ENCODE assay signal across 9 mouse cellular contexts in genomic region chr5:98253147-98253546, GRCm38 (mm10). TPM values are rescaled to one million over a fixed set of nuclear protein-coding genes. Genes with fewer than 3 reads are reported as not detected.
A peak's percentile ranks its signal among the peaks of the same experiment; 100 is the strongest.
DNase-seq lines count a peak whose midpoint lies in the region; ATAC-seq lines count a peak whose summit lies in the region.
"Had no signal": no experiment of that assay in that cellular context is flagged by ENCODE, and none has a peak within 500 bp of the region (broad histone marks: within the 10 kb centered on the region; RNA-seq: fewer than 3 reads in every experiment).

No protein-coding gene starts in this region.

- H3K36me3 ChIP-seq in limb, embryonic 13.5 days = no peaks in the 10 kb centered on the region
- no peaks in the 10 kb centered on the region for H3K36me3 ChIP-seq in neural tube, embryonic 14.5 days (ENCODE audit: control insufficient read depth, insufficient read depth, low read length)

- no peak overlapping the region for H3K27ac ChIP-seq in limb, embryonic 13.5 days
- H3K27ac ChIP-seq in neural tube, embryonic 14.5 days (ENCODE audit: low read depth, low read length) = no peak overlapping the region

- peak; percentile 2 to 5 for DNase-seq in kidney, postnatal 36 days
- no peak for DNase-seq in kidney, adult 8-10 months
- DNase-seq in forelimb bud, embryonic 11.5 days (ENCODE audit: low read depth, low spot score) = peak; percentile 53
- no peak for DNase-seq in cerebellum, postnatal 25 days
- no peak for DNase-seq in frontal cortex, postnatal 36 days (ENCODE audit: low spot score in 2 of 2)
- DNase-seq: kidney, adult 11 months had no signal

- 16% methylated on average over 6 of the region's 6 CpGs for WGBS in limb, embryonic 13.5 days
- 20% methylated on average over 6 of the region's 6 CpGs for WGBS in neural tube, embryonic 14.5 days

- peaks cover 21% of the 10 kb centered on the region for H3K4me1 ChIP-seq in limb, embryonic 13.5 days
- peaks cover 9% of the 10 kb centered on the region for H3K4me1 ChIP-seq in neural tube, embryonic 14.5 days (ENCODE audit: control insufficient read depth, insufficient read depth, low read length)

- no peaks in the 10 kb centered on the region for H3K9me3 ChIP-seq in limb, embryonic 13.5 days
- no peaks in the 10 kb centered on the region for H3K9me3 ChIP-seq in neural tube, embryonic 14.5 days (ENCODE audit: control insufficient read depth, low read length)

- H3K4me3 ChIP-seq in limb, embryonic 13.5 days = no peak overlapping the region; the same call in 1 of the 2 replicates
- H3K4me3 ChIP-seq in neural tube, embryonic 14.5 days (ENCODE audit: low read depth, low read length) = no peak overlapping the region

- peaks cover 76% of the 10 kb centered on the region for H3K27me3 ChIP-seq in limb, embryonic 13.5 days
- H3K27me3 ChIP-seq in neural tube, embryonic 14.5 days (ENCODE audit: control insufficient read depth, insufficient read depth, low read length) = peaks cover 19% of the 10 kb centered on the region

- H3K4me2 ChIP-seq in limb, embryonic 13.5 days (replicated peaks) = peak overlapping the region; percentile 99
- no peak overlapping the region for H3K4me2 ChIP-seq in neural tube, embryonic 14.5 days (ENCODE audit: low read depth, low read length)

- H3K9ac ChIP-seq in limb, embryonic 13.5 days = no peak overlapping the region
- H3K9ac ChIP-seq in neural tube, embryonic 14.5 days (replicated peaks; ENCODE audit: low read depth, low read length) = no peak overlapping the region

- no peak for ATAC-seq in limb, embryonic 13.5 days (ENCODE audit: low FRiP score, low read depth)
- 0 out of 2 replicates have a peak, but pooled peaks have one; percentile 4 for ATAC-seq in neural tube, embryonic 14.5 days (ENCODE audit: low read depth)

RNA-seq across cellular contexts. Expression of gene Fgf5, which starts 0.8 kb away (rescaled TPM):
- polyA plus RNA-seq in limb, embryonic 13.5 days (2015; fragmentation: Nextera tagmentation; extraction: Ambion mirVana) = 1.0 and 1.4 TPM in 2 replicates
- 1.1 and 1.3 TPM in 2 replicates for polyA plus RNA-seq in neural tube, embryonic 14.5 days (2014; fragmentation: Nextera tagmentation; extraction: Ambion mirVana)
- polyA plus RNA-seq: testis, adult 2 months had no signal

Comparison
In these comparisons a context has a peak if more than half of its experiments do, and no peak if none do; other contexts are left out.
1. DNase-seq: peak in kidney, postnatal 36 days (2 of 2) and forelimb bud, embryonic 11.5 days (single experiment); none in kidney, adult 8-10 months (0 of 2), cerebellum, postnatal 25 days (0 of 2) and frontal cortex, postnatal 36 days (0 of 2).